Mouse (Mus musculus): ENCODE results near the gene Rnf114.
A peak's percentile ranks its signal among the peaks of the same experiment; 100 is the strongest.

Gene Rnf114

DNA sequence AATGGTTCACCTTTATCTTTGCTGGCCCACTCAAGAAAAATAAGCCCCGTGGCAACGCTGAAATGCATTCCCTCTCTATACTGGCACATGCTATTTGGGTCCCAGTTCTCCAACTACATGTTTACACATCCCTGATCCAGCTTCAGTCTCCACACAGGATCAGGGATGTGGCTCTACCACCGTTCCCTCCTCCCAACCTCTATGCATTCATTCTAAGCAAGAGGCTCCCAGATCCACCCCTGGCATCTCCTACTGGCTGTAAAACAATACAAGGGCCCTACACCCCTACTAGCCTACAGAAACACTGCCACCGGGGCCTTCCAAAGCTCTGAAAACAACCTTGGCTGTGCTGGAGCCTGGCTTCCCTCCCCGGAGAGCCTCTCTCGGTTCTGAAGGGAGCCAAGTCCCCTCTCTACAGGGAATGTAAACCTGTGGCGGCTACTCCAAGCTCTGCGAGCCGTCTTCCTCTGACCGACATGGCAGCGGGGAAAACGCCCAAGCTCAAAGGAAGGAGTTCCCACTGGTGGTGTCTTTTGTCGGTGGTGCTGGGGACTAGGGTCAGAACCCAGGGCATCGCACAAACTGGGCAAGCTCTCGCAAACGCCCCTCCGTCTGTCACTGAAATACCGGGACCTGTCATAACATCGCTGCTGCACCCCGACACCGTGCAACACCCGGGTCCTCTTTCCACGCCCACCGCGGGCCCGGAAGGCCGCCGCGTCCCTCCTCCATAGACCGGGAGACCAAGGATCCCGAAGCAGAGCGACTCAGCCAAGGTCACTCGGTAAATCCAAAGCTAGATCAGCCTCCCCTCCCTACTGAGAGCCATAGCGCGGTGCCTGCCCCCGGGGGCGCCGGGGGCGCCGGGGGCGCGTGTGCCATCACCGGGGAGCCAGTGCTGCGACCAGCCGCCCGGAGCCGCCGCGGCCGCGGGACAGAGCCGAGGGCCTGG is at the start of gene Rnf114:
Gene Rnf114 (plus strand): TSS at position 889 of the 952 bp plus-strand sequence.
- DNase-seq (ENCODE audit: low spot score): no peak

DNA sequence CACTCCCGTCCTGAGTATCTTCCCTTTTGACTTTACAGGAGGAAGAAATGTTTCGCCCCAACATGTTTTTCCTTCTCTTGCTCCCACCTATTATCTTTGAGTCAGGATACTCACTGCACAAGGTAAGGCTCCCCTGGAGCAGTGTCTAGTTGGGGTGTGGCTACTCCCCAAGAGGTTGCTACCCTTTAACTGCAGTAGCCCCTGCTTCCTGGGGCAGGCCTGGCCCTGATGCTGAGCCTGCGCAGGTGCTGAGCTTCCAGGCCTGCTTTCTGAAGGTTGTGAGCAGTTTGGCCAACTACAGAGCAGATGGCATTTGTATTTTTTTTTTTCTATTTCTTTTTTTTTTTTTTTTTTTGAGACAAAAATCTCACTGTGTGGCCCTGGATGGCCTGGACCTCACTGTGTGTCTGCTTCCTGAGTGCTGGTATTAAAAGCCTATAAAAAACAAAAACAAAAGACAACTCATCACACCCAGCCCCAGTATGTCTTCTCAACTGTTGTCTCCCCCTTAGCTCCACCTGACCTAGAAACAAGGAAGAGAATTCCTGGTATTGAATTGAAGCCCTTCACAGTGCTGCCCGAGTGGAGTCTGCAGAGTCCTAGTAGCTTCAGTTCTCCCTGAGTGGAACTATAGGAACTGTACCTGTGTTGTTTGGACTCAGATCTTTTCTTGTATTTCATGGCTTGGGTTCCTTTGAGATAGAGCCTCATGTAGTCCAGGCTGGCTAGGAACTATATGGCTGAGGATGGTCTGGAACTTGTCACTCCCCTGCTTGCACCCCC is 48.8 kb upstream of the Rnf114 start:
- no peak for DNase-seq (ENCODE audit: low spot score)

DNA sequence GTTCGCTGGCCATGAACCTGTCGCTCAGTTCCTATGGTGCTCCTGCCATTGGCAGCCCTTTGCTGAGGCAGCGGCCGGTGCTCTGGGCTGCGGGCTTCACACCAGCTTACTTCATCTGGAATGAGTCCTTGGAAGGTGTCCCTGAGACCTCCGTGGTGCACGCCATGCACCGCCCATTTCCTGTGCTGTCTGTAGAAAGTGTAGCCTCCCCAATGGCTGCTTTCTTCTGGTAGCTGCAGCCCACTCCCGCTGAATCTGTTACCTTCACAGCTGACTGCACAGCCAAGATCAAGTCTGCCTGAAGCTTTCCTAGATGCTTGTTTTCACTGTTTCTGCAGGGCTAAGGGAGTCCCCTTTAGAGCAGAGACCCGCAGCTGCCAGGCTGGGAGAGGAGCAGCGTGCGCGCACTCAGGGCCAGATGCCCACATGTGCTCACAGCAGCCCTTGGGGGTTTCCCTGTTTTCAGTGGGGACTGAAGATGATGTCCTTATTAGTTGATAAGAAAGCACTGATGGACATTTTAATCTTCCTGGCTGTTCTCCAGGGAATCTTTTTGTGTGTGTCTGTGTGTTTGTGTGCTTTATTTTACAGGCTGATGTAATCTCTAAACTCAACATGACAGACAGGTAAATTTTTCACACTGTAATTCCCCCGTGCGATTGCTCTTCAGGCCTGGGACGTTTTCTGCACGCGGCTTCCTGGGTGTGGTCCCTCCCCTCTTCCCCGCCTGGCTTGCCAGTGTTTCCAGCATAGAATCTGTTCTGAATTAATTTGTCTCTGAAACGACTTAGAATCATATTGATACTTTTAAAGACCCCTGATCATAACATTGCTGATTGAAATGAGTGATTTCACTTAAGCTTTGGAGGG is 46.3 kb upstream of the Rnf114 start:
- no peak for DNase-seq (ENCODE audit: low spot score)

DNA sequence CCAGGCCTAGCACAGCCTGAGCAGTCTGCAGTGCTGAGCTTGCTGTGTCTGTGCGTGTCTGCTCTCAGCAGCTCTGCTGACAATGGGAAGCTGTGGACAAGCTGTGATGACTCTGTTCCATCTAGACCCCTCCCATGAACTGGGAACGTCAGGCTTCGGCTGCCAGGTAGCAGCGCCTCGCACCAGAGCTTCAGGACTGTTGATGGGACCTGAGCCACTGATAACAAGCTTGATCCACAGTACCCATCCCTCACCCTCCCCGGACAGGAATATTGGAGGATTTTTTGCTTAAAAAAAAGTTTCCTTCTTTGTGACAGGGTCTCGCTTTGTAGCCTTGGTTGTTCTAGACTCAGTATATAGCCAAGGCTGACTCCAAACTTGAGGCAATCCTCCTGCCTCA is 45.2 kb upstream of the Rnf114 start:
- no peak for DNase-seq (ENCODE audit: low spot score)

DNA sequence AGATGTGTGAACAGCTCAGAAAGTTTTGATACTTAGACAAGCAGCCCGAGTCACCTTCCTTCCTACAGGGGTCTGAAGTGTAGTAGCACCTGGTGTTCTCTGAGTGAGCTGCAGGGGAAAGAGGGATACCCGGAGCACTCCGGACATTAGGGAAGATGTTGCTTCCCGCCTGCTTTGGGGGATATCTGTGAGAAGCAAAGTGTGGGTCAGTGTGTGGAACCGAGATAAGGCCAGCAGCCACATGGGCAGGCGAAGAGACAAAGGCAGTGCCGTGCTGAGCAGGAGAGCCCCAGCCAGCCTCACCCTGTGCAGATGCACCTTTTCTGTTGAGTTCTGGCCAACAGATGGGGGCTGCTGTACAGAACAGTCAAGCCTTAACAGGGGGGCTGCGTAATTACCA is 44.8 kb upstream of the Rnf114 start:
- DNase-seq (ENCODE audit: low spot score): no peak

DNA sequence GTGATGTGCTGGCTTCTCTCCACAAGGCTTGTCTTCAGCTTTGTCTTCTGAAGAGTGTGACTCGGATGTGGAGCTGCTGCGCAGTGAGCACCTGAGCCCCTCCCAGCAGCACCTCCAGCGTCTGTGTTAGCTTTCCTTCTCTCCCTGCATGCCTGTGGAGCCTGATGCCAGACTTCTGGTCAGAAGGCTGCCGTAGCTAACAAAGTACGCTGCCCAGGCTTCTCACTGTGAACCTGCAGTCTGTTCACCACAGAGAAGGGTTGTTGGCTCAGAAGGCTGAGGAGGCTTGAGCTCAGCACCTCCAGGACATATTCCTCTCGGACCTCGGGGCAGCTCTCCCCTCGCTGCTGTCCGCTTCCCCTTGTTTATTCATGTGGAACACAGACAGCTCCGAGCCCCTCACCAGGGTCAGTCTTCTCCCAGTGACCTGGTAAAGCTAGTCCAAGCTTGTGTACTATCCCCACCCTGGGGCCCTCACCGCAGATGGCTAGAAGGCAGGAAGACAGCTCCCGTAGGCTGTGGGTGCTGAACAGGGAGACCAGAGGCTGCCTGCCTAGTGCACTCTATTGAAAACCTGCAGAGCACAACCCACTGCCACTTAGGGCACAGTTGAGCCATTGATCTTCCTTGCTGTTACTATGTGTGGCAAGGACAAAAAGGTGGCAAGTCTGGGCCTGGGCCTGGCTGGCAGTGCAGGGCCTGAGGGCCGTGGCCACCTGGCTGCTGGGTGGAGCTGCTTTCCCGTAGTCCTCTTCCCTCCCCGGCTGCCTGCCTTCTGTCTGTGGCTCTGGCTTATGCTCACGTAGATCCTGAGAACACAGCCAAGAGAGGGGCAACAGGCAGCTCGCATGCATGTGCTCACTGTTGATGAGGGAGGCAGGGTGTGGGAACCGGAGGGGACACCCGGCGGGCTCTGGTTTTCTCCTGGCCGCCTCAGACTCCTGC is 42.8 kb upstream of the Rnf114 start:
- no peak for DNase-seq (ENCODE audit: low spot score)

DNA sequence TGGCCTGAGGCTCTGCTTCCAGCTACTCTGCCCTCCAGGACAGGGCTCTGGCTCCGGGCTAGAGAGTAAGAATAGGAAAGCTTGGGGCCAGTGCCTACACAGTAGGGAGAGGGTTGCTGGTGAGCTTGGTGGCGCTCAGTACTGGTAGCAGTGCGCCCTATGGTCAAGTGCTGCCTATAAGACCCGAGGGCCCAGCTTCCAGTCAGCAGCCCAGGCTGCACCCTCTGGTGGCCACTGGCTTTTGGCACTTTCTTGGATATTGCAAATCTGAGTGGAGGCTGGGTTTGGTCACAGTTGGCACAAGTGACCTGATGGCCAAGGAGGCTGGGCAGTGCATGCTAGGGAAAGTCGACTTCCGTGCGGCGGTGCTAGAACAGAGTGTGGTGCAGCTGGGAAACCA is 41.8 kb upstream of the Rnf114 start:
- DNase-seq (ENCODE audit: low spot score): no peak

DNA sequence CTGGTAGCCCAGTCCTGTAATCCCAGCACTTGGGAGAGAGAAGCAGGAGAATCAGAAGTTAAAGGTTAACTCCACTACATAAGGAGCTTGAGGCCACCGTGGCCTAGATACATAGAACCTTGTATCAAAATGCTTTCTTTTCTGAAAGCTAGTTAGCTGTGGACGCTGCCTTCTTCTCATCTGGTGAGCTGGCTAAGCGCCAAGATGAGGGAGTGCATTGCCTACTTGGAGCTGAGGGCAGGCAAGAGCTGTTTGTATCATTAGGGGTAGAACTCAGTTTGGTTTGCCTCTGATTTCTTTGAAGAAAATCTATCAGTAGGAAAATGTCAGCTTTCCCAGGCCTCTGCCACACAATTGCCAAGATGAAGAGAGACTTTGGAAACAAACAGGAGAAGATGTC is 38.6 kb upstream of the Rnf114 start:
- no peak for DNase-seq (ENCODE audit: low spot score)

DNA sequence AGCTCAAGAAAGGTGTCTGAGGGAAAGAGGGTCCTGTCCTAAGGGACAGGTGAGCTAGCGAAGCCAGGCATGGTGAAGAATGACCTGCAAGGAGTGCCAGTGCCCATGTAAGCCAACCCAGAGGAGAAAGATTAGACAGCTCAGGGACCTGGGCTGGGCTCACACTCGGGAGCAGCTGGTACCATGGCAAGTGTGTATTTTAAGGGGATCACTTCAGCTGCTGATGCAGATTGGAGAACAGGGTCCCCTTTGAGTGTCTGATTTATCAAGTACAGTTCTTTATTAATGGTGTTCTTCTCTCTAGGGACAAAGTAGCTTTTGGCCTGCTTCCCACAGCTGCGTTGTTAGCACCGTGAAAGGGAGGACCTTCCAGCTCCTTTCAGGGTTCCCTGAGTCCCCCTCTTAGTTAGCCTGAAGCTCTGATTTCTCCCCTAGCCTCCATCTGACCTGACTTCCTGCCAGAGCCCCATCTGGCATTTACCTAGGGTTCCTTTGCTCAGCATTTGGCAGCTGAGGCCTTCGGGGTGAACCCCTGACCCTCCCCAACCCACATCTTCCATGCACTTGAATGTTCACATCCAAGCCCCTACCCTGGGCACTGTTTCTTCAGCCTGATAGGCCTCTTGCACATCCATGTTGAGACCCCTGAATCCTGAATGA is 36.0 kb upstream of the Rnf114 start:
- DNase-seq (ENCODE audit: low spot score): no peak

DNA sequence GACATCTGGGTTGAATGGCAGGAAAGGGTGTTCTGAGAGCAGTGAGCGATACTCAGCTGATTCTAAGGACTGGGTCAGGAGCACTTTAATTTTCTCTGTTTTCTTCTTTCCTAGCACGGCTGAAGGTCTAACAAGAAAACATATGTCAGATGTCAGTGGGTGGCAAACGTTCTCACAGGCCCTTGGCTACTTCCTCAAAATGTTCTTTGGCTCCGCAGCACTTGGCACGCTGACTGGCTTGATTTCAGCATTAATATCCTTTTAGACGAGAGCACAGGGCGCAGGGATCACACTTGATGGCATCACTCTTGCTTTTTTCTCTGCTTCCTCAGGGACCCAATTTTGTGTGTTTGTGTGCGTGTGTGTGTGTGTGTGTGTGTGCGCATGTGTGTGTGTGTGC is 35.2 kb upstream of the Rnf114 start:
- DNase-seq (ENCODE audit: low spot score): no peak

DNA sequence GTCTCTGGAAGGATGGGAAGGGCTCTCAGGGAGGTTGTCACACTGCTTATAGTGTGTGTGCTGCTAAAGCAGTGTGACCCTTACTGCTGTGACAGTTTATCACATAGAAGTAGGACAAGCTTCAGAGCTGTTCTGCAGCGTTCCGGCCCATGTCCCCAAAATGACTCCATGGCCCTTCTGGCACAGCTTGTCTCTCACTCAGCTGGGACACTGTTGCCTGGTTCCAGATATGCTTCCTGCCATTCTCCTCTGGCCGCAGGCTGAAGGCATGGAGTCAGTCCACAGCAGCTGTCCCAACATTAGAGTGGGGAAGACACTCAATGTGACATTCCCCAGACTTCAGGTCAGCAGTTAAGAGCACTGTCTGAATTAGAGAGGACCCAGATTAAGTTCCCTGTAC is 33.9 kb upstream of the Rnf114 start:
- DNase-seq (ENCODE audit: low spot score): no peak

DNA sequence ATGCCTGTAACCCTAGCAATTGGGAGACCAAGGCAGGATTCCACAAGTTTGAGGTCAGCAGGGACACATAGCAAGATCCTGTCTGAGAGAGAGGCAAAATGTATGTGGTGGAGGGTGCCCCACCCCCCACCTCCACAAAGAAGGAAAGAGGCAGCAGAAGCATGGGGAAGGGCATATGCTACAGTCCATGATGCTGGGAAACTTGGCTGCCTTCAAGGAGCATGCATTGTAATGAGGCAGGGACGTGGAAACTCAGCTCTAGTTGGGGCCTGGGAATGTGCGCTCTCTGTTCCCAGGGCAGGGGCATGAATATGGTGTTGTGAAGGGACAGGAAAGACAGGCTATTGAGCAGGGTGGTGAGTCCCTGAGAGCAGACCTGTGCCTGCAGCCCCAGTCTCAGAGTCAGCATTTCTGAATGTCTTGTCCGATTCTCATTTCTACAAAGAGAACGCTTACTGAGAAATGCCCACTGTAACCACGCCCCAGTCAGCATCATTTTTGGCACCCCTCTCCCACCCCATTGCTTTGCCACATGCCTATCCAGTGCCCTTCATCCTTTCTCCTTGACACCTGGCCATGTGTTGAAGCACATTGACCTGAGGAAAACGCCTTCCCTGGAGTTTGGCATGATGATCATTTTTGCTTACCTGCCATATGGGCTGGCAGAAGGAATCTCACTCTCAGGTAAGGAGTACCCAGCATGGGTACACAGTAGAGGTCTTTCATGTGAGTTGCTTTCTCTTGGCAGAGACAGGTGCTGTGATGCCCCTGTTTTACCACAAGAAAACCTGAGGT is 33.2 kb upstream of the Rnf114 start:
- no peak for DNase-seq (ENCODE audit: low spot score)

DNA sequence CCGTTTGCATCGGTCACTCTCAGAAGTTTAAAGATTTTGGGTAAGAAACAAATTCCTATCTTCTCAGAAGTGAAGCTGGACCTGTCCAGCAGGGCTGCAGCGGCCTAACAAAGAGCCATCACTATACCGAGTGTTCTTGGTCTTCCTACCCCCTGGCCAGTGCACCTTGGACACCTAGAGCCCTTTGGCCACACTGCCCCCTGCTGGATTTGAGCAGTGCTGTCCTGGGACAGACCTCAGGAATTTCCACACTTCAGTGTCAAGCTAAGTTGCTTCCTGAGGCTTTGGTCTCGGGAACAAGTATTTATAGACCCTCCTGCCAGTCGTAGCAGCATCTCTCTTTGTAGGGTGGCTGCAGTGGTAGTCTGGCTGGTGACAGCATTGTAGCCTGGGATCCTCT is 29.5 kb upstream of the Rnf114 start:
- peak; percentile 37 for DNase-seq (ENCODE audit: low spot score)

DNA sequence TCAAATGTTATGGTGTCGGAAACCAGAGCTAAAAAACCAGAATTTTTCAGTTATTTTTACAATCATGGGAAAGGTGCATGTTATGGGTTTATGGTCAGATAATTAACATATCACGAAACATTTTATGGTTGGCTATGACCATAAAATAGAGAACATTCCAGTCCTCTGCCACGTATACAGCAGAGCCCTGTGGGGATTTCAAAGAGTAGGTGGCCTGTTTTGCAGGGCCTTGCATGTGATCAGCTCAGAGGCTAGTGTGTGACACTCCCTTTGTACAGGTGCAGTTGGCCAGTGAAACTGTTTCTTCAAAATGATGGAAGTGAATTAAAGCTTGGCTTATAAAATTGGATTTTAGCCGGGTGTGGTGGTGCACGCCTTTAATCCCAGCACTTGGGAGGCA is 28.6 kb upstream of the Rnf114 start:
- DNase-seq (ENCODE audit: low spot score): no peak

DNA sequence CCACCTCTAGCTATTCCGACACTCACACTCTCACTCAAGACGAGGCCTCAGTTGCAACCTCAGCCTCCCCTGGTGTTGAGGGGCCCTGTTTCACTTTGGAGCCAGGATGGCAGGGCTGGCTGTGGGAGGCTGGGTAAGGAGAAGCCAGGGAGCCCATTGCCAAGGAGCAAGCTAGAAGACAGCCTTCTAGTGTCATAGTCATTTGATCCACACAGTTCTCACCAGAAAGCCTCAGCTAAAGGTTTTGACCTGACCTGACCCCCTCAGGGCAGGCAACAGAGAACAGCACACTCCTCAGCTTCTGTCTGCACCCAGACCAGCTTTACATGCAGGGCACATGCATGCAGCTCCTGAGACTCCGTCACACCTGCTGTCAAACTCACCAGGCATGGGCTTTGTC is 26.5 kb upstream of the Rnf114 start:
- DNase-seq (ENCODE audit: low spot score): no peak

DNA sequence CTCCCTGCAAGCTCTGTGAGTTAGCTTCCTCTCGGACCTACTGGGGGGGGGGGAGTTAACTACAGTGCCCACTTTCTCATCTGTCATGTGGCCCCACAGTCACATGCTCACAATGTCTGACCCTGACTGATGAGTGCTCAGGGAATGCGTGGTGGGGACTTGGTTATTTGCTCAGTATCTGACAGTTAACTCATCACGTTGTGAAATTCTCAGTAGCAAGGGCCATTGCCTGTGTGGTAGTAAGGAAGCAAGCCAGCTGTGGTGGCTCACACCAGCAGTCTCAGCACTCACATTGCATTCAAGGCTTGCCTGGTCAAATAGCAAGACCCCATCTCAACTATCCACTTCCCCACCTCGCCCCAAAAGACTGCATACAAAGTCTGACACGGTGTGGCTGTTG is 25.2 kb upstream of the Rnf114 start:
- DNase-seq (ENCODE audit: low spot score): no peak

DNA sequence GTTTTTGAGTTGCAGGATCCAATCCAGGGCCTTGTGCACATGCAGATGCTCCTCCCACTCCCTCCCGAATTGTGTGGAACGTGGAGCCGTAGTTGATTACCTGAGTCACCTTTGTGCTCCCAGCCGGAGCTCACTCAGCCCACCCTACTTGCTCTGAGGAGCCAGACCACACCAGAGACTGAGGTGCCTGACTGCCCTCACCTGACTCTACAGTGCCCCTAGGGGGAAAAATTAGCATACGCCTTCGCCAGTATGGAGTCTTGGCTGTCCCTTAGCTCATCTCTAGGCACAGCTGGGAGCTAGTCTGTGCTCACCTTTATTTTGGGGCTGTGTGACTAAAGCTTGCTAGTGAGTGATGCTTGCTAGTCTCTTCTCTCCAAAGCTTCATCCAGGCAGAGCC is 24.0 kb upstream of the Rnf114 start:
- DNase-seq (ENCODE audit: low spot score): no peak

DNA sequence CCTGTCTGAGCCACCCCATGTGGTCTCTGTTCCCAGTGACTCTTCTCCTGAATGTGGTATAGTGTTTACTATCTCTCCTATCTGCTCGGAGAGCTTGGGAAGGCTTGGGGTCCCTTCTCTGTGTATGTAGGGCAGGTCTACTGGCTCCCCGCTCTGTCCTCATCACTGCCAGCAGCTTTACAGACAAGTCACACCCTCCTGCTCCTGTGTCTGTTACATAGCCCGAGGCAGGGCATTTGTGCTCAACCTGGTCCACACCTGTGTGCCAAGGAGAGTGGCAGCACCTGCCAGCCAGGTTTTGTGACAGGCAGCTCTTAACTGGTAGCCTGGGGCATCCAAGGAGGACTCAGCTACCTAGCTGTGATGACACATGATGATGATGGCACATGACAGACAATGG is 21.8 kb upstream of the Rnf114 start:
- DNase-seq (ENCODE audit: low spot score): no peak

DNA sequence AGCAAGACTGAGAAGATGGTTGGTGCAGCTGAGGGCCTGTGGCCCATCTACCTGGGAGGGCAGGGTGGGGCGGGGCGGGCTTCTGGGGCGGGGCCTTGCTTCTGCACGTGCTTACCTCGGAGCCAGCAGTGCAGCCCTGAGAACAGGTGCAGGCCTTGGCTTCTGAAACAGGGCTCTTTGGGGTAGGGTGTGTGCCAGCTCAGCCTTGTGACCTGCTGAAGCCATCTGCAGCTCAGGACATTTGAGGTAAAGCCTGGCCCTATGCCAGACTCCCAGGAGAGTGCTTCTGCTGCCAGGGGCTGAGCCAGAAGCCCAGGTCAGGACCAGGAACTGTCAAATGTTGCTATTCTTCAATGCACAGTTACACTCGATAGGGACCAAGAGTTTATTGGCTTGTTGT is 20.9 kb upstream of the Rnf114 start:
- no peak for DNase-seq (ENCODE audit: low spot score)

DNA sequence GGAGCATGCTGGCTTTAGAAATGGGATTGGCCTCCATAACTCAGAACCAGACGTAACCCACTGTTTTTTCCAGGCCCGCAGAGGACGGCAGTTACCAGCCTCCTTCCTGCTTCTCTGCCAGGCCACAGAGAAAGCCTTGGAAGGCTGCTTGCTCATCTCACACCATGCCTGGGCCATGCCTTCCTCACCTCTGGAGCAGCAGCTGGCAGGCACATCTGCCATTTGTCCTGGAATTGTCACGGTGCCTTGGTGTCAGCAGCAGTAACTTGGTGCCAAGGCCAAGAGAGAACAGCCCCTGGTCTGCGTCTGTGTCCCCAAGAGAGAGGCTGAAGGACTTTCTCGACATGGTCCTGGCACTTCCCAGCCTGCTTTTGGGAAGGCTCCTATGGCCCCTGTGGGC is 18.2 kb upstream of the Rnf114 start:
- no peak for DNase-seq (ENCODE audit: low spot score)

Data from ovary, postnatal 10 days (tissue).